Mouse (Mus musculus): ENCODE data around the gene Wdr82. TPM values are rescaled to one million over a fixed set of nuclear protein-coding genes. Genes with fewer than 3 reads are reported as not detected.

Wdr82 gene
- polyA plus RNA-seq, 1 experiment: 49.6 TPM

DNA sequence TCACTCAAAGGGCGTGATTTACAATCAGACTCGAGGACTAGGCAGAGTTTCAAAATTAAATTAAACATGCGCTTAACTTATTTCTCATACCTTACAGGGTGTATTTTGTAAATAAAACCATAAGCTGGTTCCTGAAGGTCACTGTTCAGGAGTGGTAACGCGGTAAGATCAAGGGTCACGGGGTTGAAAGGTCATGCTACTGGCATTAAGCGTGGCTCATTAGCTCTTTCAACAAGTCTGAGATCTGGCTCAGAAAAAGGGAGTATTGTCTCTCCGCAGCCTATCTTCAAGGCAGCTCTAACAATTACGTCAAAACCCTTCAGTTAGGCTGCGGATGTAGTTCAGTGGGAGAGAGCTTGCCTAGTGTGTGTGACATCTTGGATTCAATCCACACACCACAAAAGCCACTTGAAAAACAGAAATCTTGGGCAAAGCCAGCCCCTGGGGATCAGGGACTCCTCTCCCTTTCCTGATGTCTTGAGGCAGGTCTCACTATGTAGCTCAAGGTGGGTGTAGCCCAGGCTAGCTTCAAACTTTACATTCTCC is 33.0 kb upstream of the Wdr82 start:
- Histone ChIP-seq H3K27me3 (ENCODE audit: control insufficient read depth, insufficient read depth, insufficient read length) (peaks cover 18% of the 10 kb centered on the region), H3K79me3 (ENCODE audit: low read depth) (no peaks in the 10 kb centered on the region), H3K79me2 (ENCODE audit: control insufficient read depth, insufficient read depth) (no peaks in the 10 kb centered on the region), H3ac (ENCODE audit: control insufficient read depth, insufficient read length, low read depth) (no peak overlapping the region), H3K36me3 (ENCODE audit: control insufficient read depth, insufficient read depth) (no peaks in the 10 kb centered on the region), H3K4me3 (ENCODE audit: insufficient read depth, poor library complexity, severe bottlenecking) (no peak overlapping the region)
- TF ChIP-seq MYOG (IDR thresholded peaks at IDR 0.05; ENCODE audit: control insufficient read depth, extremely low read depth, insufficient read length) (no peak), MYOD1 (IDR thresholded peaks at IDR 0.05; ENCODE audit: control insufficient read depth, insufficient read length, low read depth) (no peak)

DNA sequence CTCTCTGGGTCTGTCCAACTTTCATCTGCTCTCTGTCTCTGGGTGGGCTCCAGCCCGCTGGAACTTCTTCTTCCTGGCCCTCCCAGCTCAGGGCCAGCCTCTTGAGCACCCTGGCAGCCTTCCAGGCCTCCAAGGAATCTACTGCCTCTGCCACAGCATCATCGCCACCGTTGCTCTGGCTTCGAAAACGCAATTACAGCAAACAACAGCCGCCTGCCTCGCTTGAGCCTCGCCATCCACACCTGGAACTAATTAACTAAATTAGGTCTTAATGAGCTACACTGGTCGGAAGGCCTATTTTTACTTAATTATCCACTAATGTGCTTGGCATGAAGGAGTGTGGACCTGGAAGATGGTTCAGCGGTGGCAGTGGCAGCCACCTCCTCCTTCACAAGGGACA is 31.0 kb upstream of the Wdr82 start:
- H3K36me3 ChIP-seq (ENCODE audit: control insufficient read depth, insufficient read depth): no peaks in the 10 kb centered on the region
- H3K27me3 ChIP-seq (ENCODE audit: control insufficient read depth, insufficient read depth, insufficient read length): peaks cover 22% of the 10 kb centered on the region
- TF ChIP-seq CTCF (IDR thresholded peaks at IDR 0.05; ENCODE audit: control insufficient read depth, insufficient read depth, insufficient read length) (no peak), CEBPB (IDR thresholded peaks at IDR 0.05; ENCODE audit: low read depth) (no peak)
- H3ac ChIP-seq (ENCODE audit: control insufficient read depth, insufficient read length, low read depth): no peak overlapping the region
- no peaks in the 10 kb centered on the region for H3K79me3 ChIP-seq (ENCODE audit: low read depth)
- H3K79me2 ChIP-seq (ENCODE audit: control insufficient read depth, insufficient read depth): no peaks in the 10 kb centered on the region
- no peak overlapping the region for H3K4me3 ChIP-seq (ENCODE audit: insufficient read depth, poor library complexity, severe bottlenecking)

DNA sequence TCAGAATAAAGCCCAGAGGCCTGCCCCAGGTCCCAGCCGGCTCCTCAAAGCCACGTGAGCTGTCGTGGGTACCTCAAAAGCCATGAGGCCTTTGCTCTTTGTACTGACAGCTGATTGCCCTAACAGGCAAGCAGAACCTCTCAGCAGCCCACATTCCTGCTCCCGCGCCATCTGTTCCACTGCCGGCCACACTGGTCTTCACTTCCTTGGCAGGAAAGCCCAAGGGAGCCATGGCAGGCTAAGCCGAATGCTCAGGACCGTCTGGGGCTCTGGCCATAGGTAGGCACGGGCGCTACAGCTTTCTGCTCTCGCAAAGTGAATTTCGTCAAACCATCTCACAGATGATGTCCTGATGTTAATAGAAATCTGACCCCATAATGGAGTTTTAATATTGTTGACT is 28.8 kb upstream of the Wdr82 start:
- Histone ChIP-seq H3K79me2 (ENCODE audit: control insufficient read depth, insufficient read depth) (no peaks in the 10 kb centered on the region), H3K27me3 (ENCODE audit: control insufficient read depth, insufficient read depth, insufficient read length) (peaks cover 34% of the 10 kb centered on the region), H3ac (ENCODE audit: control insufficient read depth, insufficient read length, low read depth) (no peak overlapping the region), H3K79me3 (ENCODE audit: low read depth) (no peaks in the 10 kb centered on the region), H3K4me3 (ENCODE audit: insufficient read depth, poor library complexity, severe bottlenecking) (no peak overlapping the region), H3K36me3 (ENCODE audit: control insufficient read depth, insufficient read depth) (no peaks in the 10 kb centered on the region)
- TF ChIP-seq CTCF (IDR thresholded peaks at IDR 0.05; ENCODE audit: control insufficient read depth, insufficient read depth, insufficient read length) (no peak), CEBPB (IDR thresholded peaks at IDR 0.05; ENCODE audit: low read depth) (no peak)

DNA sequence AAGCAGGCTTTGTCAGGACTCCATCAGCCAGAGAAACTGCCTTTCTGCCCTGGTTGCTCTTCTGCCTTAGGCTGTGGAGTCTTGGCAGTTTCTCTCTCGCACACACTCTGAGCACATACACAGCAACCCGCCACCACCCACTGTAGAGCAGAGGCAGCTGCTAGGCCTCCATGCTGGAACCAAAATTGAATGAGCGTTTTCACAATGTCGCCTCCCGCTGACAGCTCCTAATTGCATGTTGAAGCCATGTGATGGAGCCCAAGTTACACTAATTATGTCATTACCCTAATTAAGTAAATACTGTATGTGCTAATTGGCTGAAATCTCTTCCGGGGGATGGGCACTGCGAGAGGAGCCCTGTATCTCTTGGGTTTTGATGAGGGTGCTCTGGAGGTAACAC is 26.6 kb upstream of the Wdr82 start:
- H3K4me3 ChIP-seq (ENCODE audit: insufficient read depth, poor library complexity, severe bottlenecking): no peak overlapping the region
- no peaks in the 10 kb centered on the region for H3K79me3 ChIP-seq (ENCODE audit: low read depth)
- no peak overlapping the region for H3ac ChIP-seq (ENCODE audit: control insufficient read depth, insufficient read length, low read depth)
- H3K36me3 ChIP-seq (ENCODE audit: control insufficient read depth, insufficient read depth): no peaks in the 10 kb centered on the region
- TF ChIP-seq FOSL1 (IDR thresholded peaks at IDR 0.05; ENCODE audit: insufficient read depth, low read length, poor library complexity, severe bottlenecking): no peak
- TF ChIP-seq MYOD1 (IDR thresholded peaks at IDR 0.05; ENCODE audit: control insufficient read depth, insufficient read length, low read depth): no peak
- no peak for TF ChIP-seq USF1 (IDR thresholded peaks at IDR 0.05; ENCODE audit: low read depth)
- TF ChIP-seq MAX (IDR thresholded peaks at IDR 0.05): no peak
- no peak for TF ChIP-seq MYOG (IDR thresholded peaks at IDR 0.05; ENCODE audit: control insufficient read depth, extremely low read depth, insufficient read length)
- peaks cover 56% of the 10 kb centered on the region for H3K27me3 ChIP-seq (ENCODE audit: control insufficient read depth, insufficient read depth, insufficient read length)
- no peaks in the 10 kb centered on the region for H3K79me2 ChIP-seq (ENCODE audit: control insufficient read depth, insufficient read depth)

DNA sequence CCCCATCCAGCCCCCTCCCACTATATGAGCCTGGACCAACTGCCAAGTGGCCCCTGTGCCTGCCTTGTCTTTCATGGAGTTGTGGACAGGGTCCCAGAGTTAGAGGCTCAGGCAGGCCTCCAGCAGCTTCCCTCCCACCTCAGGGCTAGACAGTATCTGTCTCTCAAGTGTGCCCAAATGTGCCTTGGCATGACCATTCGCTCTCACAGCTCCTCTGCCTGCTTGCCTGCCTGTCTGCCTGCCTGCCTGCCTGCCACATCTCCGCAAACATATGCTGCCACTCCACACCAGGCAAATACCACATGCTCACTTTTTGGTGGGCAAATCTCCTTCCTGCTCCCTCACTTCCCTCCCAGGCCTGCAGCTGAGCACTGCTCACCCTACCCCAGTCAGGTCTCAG is 25.1 kb upstream of the Wdr82 start:
- no peak overlapping the region for H3K4me3 ChIP-seq (ENCODE audit: insufficient read depth, poor library complexity, severe bottlenecking)
- no peaks in the 10 kb centered on the region for H3K79me2 ChIP-seq (ENCODE audit: control insufficient read depth, insufficient read depth)
- H3K79me3 ChIP-seq (ENCODE audit: low read depth): no peaks in the 10 kb centered on the region
- no peak overlapping the region for H3ac ChIP-seq (ENCODE audit: control insufficient read depth, insufficient read length, low read depth)
- TF ChIP-seq MYOD1 (IDR thresholded peaks at IDR 0.05; ENCODE audit: control insufficient read depth, insufficient read length, low read depth) (no peak), CTCF (IDR thresholded peaks at IDR 0.05; ENCODE audit: control insufficient read depth, insufficient read depth, insufficient read length) (no peak), MYOG (IDR thresholded peaks at IDR 0.05; ENCODE audit: control insufficient read depth, extremely low read depth, insufficient read length) (no peak), FOSL1 (IDR thresholded peaks at IDR 0.05; ENCODE audit: insufficient read depth, low read length, poor library complexity, severe bottlenecking) (no peak), USF1 (IDR thresholded peaks at IDR 0.05; ENCODE audit: low read depth) (no peak), CEBPB (IDR thresholded peaks at IDR 0.05; ENCODE audit: low read depth) (no peak), MAX (IDR thresholded peaks at IDR 0.05) (no peak)
- peaks cover 66% of the 10 kb centered on the region for H3K27me3 ChIP-seq (ENCODE audit: control insufficient read depth, insufficient read depth, insufficient read length)
- no peaks in the 10 kb centered on the region for H3K36me3 ChIP-seq (ENCODE audit: control insufficient read depth, insufficient read depth)

DNA sequence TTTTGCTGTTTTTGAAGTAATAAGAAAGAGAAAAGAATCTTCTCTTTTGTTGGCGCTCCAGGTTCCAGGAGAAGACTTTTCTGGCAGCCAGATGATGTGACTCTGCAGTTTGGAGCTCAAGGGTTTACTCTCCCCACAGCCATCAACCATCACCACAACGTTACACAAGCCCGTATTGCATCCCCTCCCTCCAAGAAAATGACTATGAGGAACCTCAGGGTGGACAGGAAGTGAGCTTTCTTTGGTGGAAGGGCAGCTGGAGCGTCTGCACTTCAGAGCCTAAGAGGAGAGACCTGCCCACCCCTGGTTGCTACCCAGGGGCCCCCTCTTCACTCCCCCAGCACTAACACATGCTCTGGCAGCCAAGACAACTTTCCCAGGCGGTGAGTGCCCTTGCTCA is 23.4 kb upstream of the Wdr82 start:
- Histone ChIP-seq H3ac (ENCODE audit: control insufficient read depth, insufficient read length, low read depth) (no peak overlapping the region), H3K36me3 (ENCODE audit: control insufficient read depth, insufficient read depth) (no peaks in the 10 kb centered on the region), H3K79me3 (ENCODE audit: low read depth) (no peaks in the 10 kb centered on the region), H3K79me2 (ENCODE audit: control insufficient read depth, insufficient read depth) (no peaks in the 10 kb centered on the region), H3K4me3 (ENCODE audit: insufficient read depth, poor library complexity, severe bottlenecking) (no peak overlapping the region), H3K27me3 (ENCODE audit: control insufficient read depth, insufficient read depth, insufficient read length) (peaks cover 68% of the 10 kb centered on the region)
- TF ChIP-seq CTCF (IDR thresholded peaks at IDR 0.05; ENCODE audit: control insufficient read depth, insufficient read depth, insufficient read length): no peak
- no peak for TF ChIP-seq USF1 (IDR thresholded peaks at IDR 0.05; ENCODE audit: low read depth)
- TF ChIP-seq CEBPB (IDR thresholded peaks at IDR 0.05; ENCODE audit: low read depth): no peak
